Mouse (Mus musculus) erythroblast, embryonic 14.5 days (primary cell): ENCODE measurements at regions not wholly inside any gene's neighbourhood (a gene's known extent, or its start where the extent isn't known, plus 50 kb on each side); places are given as distances from the start of the nearest gene placed in this dataset.

Experiments used
- GATA1 ChIP-seq: IDR thresholded peaks from 2 replicates; pipeline ENCODE4 v1.6.1; 2012; ENCODE audit warnings: low read length, inconsistent platforms, mixed read lengths
- TAL1 ChIP-seq: IDR thresholded peaks from 3 replicates; pipeline ENCODE4 v1.6.1; 2012; ENCODE audit warnings: low read length, inconsistent platforms, mixed read lengths

- TF ChIP-seq GATA1 (no peak), TAL1 (no peak)
Observed at GRCm38 (mm10) chr8:92000368-92000767, 198.5 kb upstream of the Irx3 start.
